Mouse (Mus musculus): ENCODE measurements around the gene BC024978.

DNA sequence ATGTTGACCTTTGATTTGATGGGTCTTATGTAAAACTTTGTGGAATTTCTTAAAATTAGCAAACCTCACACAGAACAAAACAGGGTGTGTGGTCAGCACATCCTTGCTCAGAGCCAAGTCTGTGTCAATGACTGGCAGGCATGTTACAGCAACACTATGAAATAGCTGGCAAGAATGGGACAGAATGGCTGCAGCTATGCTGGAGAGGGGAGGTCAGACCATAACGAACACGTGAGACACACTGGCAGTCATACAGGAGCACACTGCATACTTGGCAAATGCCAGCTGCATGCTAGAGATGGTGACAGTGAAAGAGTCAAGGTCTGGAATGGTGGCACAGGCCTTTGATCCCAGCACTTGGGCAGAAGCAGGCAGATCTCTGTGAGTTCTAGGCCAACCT is 40.1 kb downstream of the BC024978 start:
- TF ChIP-seq TAL1 (IDR thresholded peaks at IDR 0.05; ENCODE audit: low read length) = no peak
- TF ChIP-seq GATA1 (IDR thresholded peaks at IDR 0.05; ENCODE audit: low read length) = no peak

All from erythroblast, embryonic 14.5 days (primary cell).